Mouse (Mus musculus) liver, embryonic 13.5 days (tissue): ENCODE measurements around the gene Nfya. TPM values are rescaled to one million over a fixed set of nuclear protein-coding genes. Genes with fewer than 3 reads are reported as not detected.
"Not testable (repeated sequence)": the region's sequence is repeated elsewhere in the genome, so short reads cannot be mapped to it uniquely, and the experiment has no call there.

Source experiments
- ATAC-seq: fragments of 200-750 bp; cut with Nextera tagmentation; 2 replicates; pipeline ENCODE4 v1.8.0; 2017; ENCODE audit warnings: low read depth, mild to moderate bottlenecking, moderate number of reproducible peaks, moderate library complexity
- DNase-seq: peaks from one replicate; pipeline ENCODE4 v3.0.0; 2022
- H3K27ac ChIP-seq: fragments of 300-500 bp; sonication (generic); 2 replicates; pipeline ENCODE4 v1.5.1; 2015; ENCODE audit warnings: moderate library complexity, mild to moderate bottlenecking, inconsistent platforms
- H3K27me3 ChIP-seq: fragments of 300-500 bp; sonication (generic); 2 replicates; pipeline ENCODE4 v1.6.1; 2015; ENCODE audit warnings: mild to moderate bottlenecking, inconsistent platforms
- H3K36me3 ChIP-seq: fragments of 300-500 bp; sonication (generic); 2 replicates; pipeline ENCODE4 v1.6.1; 2015; ENCODE audit warnings: mild to moderate bottlenecking, inconsistent platforms
- H3K4me1 ChIP-seq: fragments of 300-500 bp; sonication (generic); replicated peaks from 2 replicates; pipeline ENCODE4 v1.6.1; 2015; ENCODE audit warnings: inconsistent platforms
- H3K4me2 ChIP-seq: fragments of 300-500 bp; sonication (generic); 2 replicates; pipeline ENCODE4 v1.6.1; 2015; ENCODE audit warnings: inconsistent platforms, mild to moderate bottlenecking, moderate library complexity
- H3K4me3 ChIP-seq: fragments of 300-500 bp; sonication (generic); replicated peaks from 2 replicates; pipeline ENCODE4 v1.5.1; 2015; ENCODE audit warnings: mild to moderate bottlenecking, inconsistent platforms
- H3K9ac ChIP-seq: fragments of 300-500 bp; sonication (generic); 2 replicates; pipeline ENCODE4 v1.6.1; 2015; ENCODE audit warnings: mild to moderate bottlenecking, inconsistent platforms
- H3K9me3 ChIP-seq: fragments of 300-500 bp; sonication (generic); replicated peaks from 2 replicates; pipeline ENCODE4 v1.6.1; 2016; ENCODE audit warnings: inconsistent platforms
- WGBS: fragments of 180-500 bp; shearing (Covaris S2); methylation state at CpG from one replicate; pipeline ENCODE4 v1.1.7; 2015; ENCODE audit not compliant: insufficient replicate concordance; 5-methylcytosine and 5-hydroxymethylcytosine counted together
- polyA plus RNA-seq: library from polyadenylated mRNA; unstranded; fragments of >200 nt; fragmentation: Nextera tagmentation; extraction: Ambion mirVana; gene quantifications from 2 replicates; pipeline ENCODE4 v1.2.1, GENCODE M21; 2015

The Nfya gene
- polyA plus RNA-seq, 1 experiment from 2014 or later, result 7.2 TPM

GRCm38 (mm10) chr17:48360462-48360861, 49.2 kb downstream of the Nfya start:
- H3K27me3 ChIP-seq, result no peaks in the 10 kb centered on the region
- peak; percentile 82 for ATAC-seq
- peaks cover 54% of the 10 kb centered on the region for H3K4me1 ChIP-seq
- H3K36me3 ChIP-seq, result no peaks in the 10 kb centered on the region
- 7% methylated on average over 4 of the region's 4 CpGs for WGBS
- peak; percentile 39 for DNase-seq
- peak overlapping the region; percentile 37; the same call in 1 of the 2 replicates for H3K9ac ChIP-seq
- H3K27ac ChIP-seq, result peak overlapping the region; percentile 60
- H3K4me3 ChIP-seq, result peak overlapping the region; percentile 5; the same call in 1 of the 2 replicates
- H3K9me3 ChIP-seq, result no peaks in the 10 kb centered on the region
- H3K4me2 ChIP-seq, result peak overlapping the region; percentile 50

DNA sequence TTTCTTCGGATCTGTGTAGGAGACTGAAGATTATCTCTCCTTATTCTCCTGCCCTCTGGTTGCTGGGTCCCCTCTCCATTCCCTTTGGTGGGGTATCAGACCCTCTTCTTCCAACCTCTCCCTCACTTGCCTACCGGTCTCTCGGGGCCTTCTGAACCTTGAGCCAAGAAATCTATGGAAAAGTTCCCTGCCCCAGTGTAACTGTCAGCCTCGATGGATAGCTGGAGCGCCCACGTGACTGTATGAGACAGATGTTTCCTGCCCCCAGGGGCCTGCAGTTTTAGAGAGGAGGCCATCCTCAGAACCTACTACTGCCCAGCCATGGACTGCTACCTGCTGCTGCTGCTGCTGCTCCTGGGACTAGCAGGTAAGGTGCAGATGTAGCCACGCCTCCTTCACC, 50.1 kb downstream of the Nfya start, which contains the start of gene Treml1:
Treml1 (plus strand) TSS at position 301 of the 400 bp plus-strand sequence.
- Histone ChIP-seq H3K27ac (peak within 1 kb of the TSS; percentile 60), H3K27me3 (no peaks in the 10 kb centered on the region), H3K4me3 (peak within 1 kb of the TSS; percentile 5; the same call in 1 of the 2 replicates), H3K9ac (peak within 1 kb of the TSS; percentile 37), H3K4me1 (peaks cover 49% of the 10 kb centered on the region), H3K4me2 (peak within 1 kb of the TSS; percentile 50), H3K9me3 (no peaks in the 10 kb centered on the region), H3K36me3 (no peaks in the 10 kb centered on the region)
- 24% methylated on average over 7 of the region's 7 CpGs for WGBS
- DNase-seq, result no peak
- ATAC-seq, result no peak

GRCm38 (mm10) chr17:48357892-48358291, 51.8 kb downstream of the Nfya start:
- Histone ChIP-seq H3K4me3 (no peak overlapping the region), H3K9ac (no peak overlapping the region), H3K27ac (no peak overlapping the region), H3K9me3 (no peaks in the 10 kb centered on the region), H3K27me3 (no peaks in the 10 kb centered on the region), H3K36me3 (no peaks in the 10 kb centered on the region), H3K4me2 (no peak overlapping the region), H3K4me1 (peaks cover 32% of the 10 kb centered on the region)
- DNase-seq (no peak), ATAC-seq (no peak)
- 26% methylated on average over 2 of the region's 2 CpGs for WGBS

DNA sequence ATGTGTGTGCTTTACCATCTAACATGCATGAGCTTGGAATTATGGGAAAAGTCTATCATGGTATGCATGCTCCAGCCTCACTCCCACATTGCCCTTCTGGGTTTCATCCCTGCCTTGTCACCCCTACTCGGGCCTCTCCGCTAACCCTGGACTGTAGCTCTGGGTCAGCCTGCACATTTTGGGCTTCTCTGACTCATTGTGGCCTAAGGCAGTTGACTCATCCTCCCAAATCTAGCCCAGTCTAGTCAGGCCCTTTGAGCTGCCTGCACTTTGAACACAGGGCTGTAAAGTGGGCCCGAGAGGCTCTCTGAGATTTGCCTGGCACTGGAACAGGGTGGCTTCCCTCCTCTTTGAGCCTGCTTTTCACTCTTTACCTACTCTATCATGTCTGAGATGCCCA, 53.9 kb downstream of the Nfya start:
- DNase-seq, result no peak
- Histone ChIP-seq H3K9me3 (no peaks in the 10 kb centered on the region), H3K4me2 (no peak overlapping the region), H3K27ac (no peak overlapping the region), H3K36me3 (no peaks in the 10 kb centered on the region), H3K9ac (no peak overlapping the region), H3K27me3 (no peaks in the 10 kb centered on the region), H3K4me3 (no peak overlapping the region), H3K4me1 (peaks cover 14% of the 10 kb centered on the region)
- 75% methylated on average over 3 of the region's 3 CpGs for WGBS
- ATAC-seq, result no peak

DNA sequence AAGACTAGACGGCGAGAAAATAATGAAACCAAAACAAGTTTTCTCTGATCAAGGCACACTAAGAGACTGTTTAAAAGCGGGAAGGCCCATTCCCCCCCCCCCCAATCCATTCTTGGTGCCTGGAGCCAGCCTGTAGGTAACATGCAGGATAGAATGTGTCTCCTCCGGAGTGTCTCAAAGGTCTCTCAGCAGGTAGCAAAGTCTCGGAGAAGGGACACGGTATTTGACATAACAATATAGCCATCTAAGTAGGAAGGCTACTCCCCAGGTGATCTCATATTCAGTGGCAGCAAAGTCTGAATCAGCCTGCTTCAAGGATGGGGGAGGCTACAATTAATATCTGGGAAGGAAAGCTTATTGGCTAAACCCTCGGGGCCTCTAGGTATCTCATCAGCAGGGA, 56.7 kb downstream of the Nfya start:
- not testable (repeated sequence) for H3K9me3 ChIP-seq, H3K4me2 ChIP-seq, H3K36me3 ChIP-seq, H3K27me3 ChIP-seq, H3K9ac ChIP-seq, H3K4me3 ChIP-seq, ATAC-seq, H3K27ac ChIP-seq, H3K4me1 ChIP-seq, DNase-seq
- WGBS, result 71% methylated on average over 7 of the region's 7 CpGs

DNA sequence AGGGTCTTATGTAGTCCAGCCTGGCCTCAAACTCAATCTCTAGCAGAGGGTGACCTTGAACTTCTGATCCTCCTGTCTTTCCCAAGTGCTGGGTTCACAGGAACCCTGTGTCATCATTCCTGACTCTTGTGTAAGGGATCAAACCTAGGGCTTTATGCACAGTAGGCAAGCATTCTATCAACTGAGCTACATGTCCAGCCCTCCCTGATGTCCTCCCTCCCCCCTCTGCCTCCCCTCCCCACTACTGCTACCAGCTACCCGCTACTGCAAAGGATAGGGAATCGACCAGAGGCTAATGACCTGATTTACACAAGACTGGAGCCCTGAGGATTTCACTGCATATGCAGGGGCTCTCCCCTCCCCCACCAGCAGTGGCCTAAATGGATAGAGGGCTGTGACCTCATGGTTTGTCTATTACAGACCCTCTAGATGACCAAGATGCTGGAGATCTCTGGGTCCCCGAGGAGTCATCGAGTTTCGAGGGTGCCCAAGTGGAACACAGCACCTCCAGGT, 59.0 kb downstream of the Nfya start:
- no peak for ATAC-seq
- WGBS, result 67% methylated on average over 5 of the region's 5 CpGs

DNA sequence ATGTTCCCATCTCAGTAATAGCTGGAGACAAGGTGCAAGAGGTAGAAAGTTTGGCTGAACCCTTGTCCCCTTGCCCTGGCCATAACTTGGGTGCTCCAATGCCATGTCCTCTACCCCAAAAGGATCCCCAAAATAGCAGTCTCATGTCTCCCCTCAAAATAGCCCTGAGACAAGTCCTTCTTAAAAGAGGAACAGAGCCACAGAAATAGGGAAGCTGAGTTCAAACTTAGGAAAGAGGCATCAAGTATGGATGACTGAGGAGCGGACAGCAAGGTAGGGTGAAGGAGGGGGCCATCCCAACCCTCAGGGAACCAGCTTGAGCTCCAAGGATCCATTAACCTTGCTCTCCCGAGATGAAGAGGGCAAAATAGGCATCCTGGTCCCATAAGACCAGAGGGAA, 62.4 kb downstream of the Nfya start:
- Histone ChIP-seq H3K4me2 (no peak overlapping the region), H3K9ac (no peak overlapping the region), H3K27ac (no peak overlapping the region), H3K4me1 (peaks cover 2% of the 10 kb centered on the region), H3K9me3 (no peaks in the 10 kb centered on the region), H3K27me3 (no peaks in the 10 kb centered on the region), H3K36me3 (no peaks in the 10 kb centered on the region), H3K4me3 (no peak overlapping the region)
- no peak for ATAC-seq
- 55% methylated on average over 2 of the region's 2 CpGs for WGBS
- no peak for DNase-seq

More for the DNA sequence above, 59.0 kb downstream of the Nfya start:
- H3K36me3 ChIP-seq, result no peaks in the 10 kb centered on the region
- no peak for DNase-seq
- no peak overlapping the region for H3K4me2 ChIP-seq
- no peaks in the 10 kb centered on the region for H3K27me3 ChIP-seq
- no peak overlapping the region for H3K4me3 ChIP-seq
- no peaks in the 10 kb centered on the region; the same call in 1 of the 2 replicates for H3K4me1 ChIP-seq
- H3K9ac ChIP-seq, result no peak overlapping the region
- no peaks in the 10 kb centered on the region for H3K9me3 ChIP-seq
- H3K27ac ChIP-seq, result no peak overlapping the region

DNA sequence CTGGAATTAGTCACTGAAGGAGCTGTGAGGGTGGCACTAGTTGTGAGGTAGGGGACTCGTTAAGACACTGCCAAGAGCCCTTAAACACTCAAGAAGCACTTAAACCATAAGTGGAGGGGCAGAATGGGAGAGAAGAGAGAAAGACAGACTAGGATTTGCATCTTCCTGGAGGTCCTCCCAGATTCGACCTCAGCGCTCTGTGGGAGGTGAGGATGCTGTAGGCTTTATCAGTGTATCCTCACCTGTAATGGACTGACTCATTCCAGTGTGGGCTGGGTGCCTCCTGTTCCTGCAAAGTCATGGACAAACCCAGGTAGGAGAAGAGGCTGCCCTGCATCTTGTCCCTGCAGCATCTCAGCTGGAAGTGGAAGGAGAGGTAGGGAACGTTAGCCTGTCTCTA, 62.9 kb downstream of the Nfya start:
- WGBS, result 56% methylated on average over 4 of the region's 4 CpGs
- H3K4me2 ChIP-seq, result no peak overlapping the region
- ATAC-seq (no peak), DNase-seq (no peak)
- no peaks in the 10 kb centered on the region for H3K9me3 ChIP-seq
- H3K9ac ChIP-seq, result no peak overlapping the region
- H3K27ac ChIP-seq, result no peak overlapping the region
- H3K4me1 ChIP-seq, result peaks cover 6% of the 10 kb centered on the region
- H3K27me3 ChIP-seq, result no peaks in the 10 kb centered on the region
- no peak overlapping the region for H3K4me3 ChIP-seq
- no peaks in the 10 kb centered on the region for H3K36me3 ChIP-seq

DNA sequence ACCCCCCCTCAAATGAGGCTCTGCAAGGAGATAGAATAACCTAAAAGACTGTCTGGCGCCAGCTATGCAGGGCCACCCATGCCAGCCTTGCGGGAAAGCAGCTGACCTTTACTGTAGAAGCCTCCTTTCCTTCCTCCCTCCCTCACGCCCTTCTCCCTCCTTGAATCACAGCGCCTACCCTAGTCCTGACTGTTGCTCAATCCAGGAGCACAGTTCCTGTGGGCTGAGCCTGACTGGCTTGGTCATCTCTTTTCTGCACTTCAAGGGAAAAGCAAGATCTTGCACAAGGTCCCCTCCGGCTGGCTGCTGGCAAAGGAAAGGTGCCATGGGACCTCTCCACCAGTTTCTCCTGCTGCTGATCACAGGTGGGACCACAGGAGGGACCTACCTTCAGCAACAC, 63.5 kb downstream of the Nfya start, which contains the start of gene Trem2:
Trem2 (plus strand) TSS at position 171 of the 400 bp plus-strand sequence.
- 74% methylated on average over 5 of the region's 5 CpGs for WGBS
- no peak within 1 kb of the TSS for H3K4me3 ChIP-seq
- ATAC-seq, result no peak
- H3K27me3 ChIP-seq, result no peaks in the 10 kb centered on the region
- no peaks in the 10 kb centered on the region for H3K9me3 ChIP-seq
- peaks cover 12% of the 10 kb centered on the region for H3K4me1 ChIP-seq
- no peak for DNase-seq
- no peak within 1 kb of the TSS for H3K27ac ChIP-seq
- H3K9ac ChIP-seq, result no peak within 1 kb of the TSS
- H3K4me2 ChIP-seq, result no peak within 1 kb of the TSS
- no peaks in the 10 kb centered on the region for H3K36me3 ChIP-seq

- Histone ChIP-seq H3K36me3 (no peaks in the 10 kb centered on the region), H3K27me3 (no peaks in the 10 kb centered on the region), H3K27ac (no peak overlapping the region), H3K9ac (no peak overlapping the region), H3K4me1 (peaks cover 16% of the 10 kb centered on the region), H3K4me2 (no peak overlapping the region), H3K9me3 (no peaks in the 10 kb centered on the region), H3K4me3 (no peak overlapping the region)
- DNase-seq (no peak), ATAC-seq (no peak)
- 61% methylated on average over 4 of the region's 4 CpGs for WGBS
These were observed 63.9 kb downstream of the Nfya start for GRCm38 (mm10) chr17:48345824-48346223.

- DNase-seq (no peak), ATAC-seq (no peak)
- WGBS, result 53% methylated on average over 2 of the region's 2 CpGs
- H3K9me3 ChIP-seq, result no peaks in the 10 kb centered on the region
- no peak overlapping the region for H3K4me3 ChIP-seq
- no peaks in the 10 kb centered on the region for H3K36me3 ChIP-seq
- no peak overlapping the region for H3K9ac ChIP-seq
- no peak overlapping the region for H3K27ac ChIP-seq
- H3K4me2 ChIP-seq, result no peak overlapping the region
- peaks cover 16% of the 10 kb centered on the region for H3K4me1 ChIP-seq
- no peaks in the 10 kb centered on the region for H3K27me3 ChIP-seq
These were observed 66.6 kb downstream of the Nfya start for GRCm38 (mm10) chr17:48343065-48343464.

DNA sequence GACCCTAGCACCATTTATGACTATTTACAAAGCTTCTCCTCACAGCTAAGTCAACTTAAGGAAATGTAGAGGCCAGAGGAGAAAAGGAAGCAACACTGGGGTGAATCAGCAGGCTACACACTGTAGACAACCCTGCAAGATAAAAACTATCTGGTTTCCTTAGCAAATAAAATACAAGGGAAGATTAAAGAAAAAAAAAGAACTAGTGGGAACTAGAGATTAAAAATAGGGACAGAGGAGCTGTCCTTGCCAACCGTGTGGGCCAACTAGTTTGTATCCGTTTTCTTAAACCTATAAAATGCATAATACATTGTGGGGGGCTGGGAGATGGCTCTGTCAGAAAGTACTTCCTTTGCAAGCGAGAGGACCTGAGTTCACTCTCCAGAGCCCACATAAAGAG, 67.8 kb downstream of the Nfya start:
- Histone ChIP-seq H3K9me3 (no peaks in the 10 kb centered on the region), H3K27me3 (no peaks in the 10 kb centered on the region), H3K4me2 (no peak overlapping the region), H3K9ac (no peak overlapping the region), H3K36me3 (no peaks in the 10 kb centered on the region), H3K27ac (peak overlapping the region; percentile 26; the same call in 1 of the 2 replicates), H3K4me1 (peaks cover 16% of the 10 kb centered on the region), H3K4me3 (no peak overlapping the region)
- DNase-seq (no peak), ATAC-seq (peak; percentile 68)
- WGBS, result 17% methylated on average over 3 of the region's 3 CpGs
